Mouse (Mus musculus) ES-E14 (cell line): ENCODE measurements around the gene Igsf21.

ENCODE experiments used
- CHD2 ChIP-seq: IDR thresholded peaks from 2 replicates; pipeline ENCODE4 v1.6.1; 2014; ENCODE audit warnings: mild to moderate bottlenecking, low read depth, low read length, inconsistent platforms
- MAFK ChIP-seq: IDR thresholded peaks from 2 replicates; pipeline ENCODE4 v1.6.1; 2014; ENCODE audit warnings: mild to moderate bottlenecking, low read depth, low read length, inconsistent platforms; ENCODE audit not compliant: insufficient read depth
- ZC3H11A ChIP-seq: IDR thresholded peaks from 2 replicates; pipeline ENCODE4 v1.6.1; 2012; ENCODE audit warnings: low read depth, mild to moderate bottlenecking, inconsistent platforms, low read length, borderline replicate concordance
- ZNF384 ChIP-seq: IDR thresholded peaks from 2 replicates; pipeline ENCODE4 v1.6.1; 2012; ENCODE audit warnings: low read depth, low read length, inconsistent platforms

- TF ChIP-seq ZC3H11A (no peak), MAFK (no peak), ZNF384 (no peak), CHD2 (no peak)
Observed at GRCm38 (mm10) chr4:140088711-140089440, 157.7 kb downstream of the Igsf21 start.
